Mouse (Mus musculus) stomach, postnatal 0 days (tissue): ENCODE measurements around the gene Asic3.

Experiments
- CTCF ChIP-seq: IDR thresholded peaks from 2 replicates; pipeline ENCODE4 v1.5.1; 2016; ENCODE audit warnings: antibody characterized with exemption, low read depth, mild to moderate bottlenecking, moderate library complexity
- EP300 ChIP-seq: optimal IDR thresholded peaks from 2 replicates; pipeline ENCODE3; 2016; ENCODE audit warnings: antibody characterized with exemption

GRCm38 (mm10) chr5:24400362-24400761, 12.8 kb upstream of the Asic3 start:
- TF ChIP-seq CTCF (no peak), EP300 (no peak)
